Comparison of ENCODE assay signal across 16 mouse cellular contexts in the genomic region with DNA sequence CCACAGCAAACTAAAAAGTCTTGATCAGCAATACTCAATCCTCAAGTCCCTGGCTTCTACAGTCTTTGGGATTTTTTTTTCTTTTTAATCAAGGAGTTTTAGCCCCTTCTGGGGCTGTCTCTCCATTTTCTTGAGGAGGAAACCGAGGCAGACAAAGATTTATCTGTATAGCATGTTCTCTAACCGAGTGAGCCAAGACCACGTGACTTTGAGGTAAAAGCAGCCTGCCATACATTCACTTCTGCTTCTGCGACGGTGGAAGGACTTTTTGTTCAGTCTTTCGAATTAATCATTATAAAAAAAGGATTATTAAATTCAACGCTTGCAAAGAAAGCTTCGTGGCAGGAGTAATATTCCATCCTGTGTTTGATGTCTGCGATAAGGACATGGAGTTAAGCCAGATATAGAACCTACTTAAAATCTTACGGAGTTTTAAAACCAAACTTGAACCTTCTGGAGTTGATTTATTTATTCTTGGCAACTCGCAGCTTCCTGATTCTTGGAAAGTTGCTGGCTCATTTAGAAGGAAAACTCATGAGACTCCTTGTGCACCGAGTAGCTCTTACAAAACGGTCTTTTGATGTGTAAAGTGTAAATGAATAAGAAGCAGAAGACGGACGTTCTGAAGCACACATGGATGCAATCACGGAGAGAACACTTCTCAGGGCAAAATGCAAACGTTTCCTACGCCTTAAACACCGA.
DNase-seq lines count a peak whose midpoint lies in the region; ATAC-seq and TF ChIP-seq lines count a peak whose summit lies in the region.
"Had no signal": no experiment of that assay in that cellular context is flagged by ENCODE, and none has a peak within 500 bp of the region (broad histone marks: within the 10 kb centered on the region; RNA-seq: fewer than 3 reads in every experiment).

No protein-coding gene starts in this region.

- H3K4me3 ChIP-seq in forebrain, postnatal 0 days (ENCODE audit: low read depth, low read length): no peak overlapping the region
- H3K4me3 ChIP-seq in forebrain, embryonic 12.5 days (replicated peaks): no peak overlapping the region
- H3K4me3 ChIP-seq in lung, postnatal 0 days (ENCODE audit: low read depth, low read length): no peak overlapping the region
- H3K4me3 ChIP-seq in lung, adult 2 months (replicated peaks; ENCODE audit: extremely low read depth, low read depth, low read length): no peak overlapping the region
- peak overlapping the region; percentile 9; the same call in 1 of the 2 replicates for H3K4me3 ChIP-seq in limb, embryonic 15.5 days
- H3K4me3 ChIP-seq: hindbrain, embryonic 13.5 days; liver, embryonic 15.5 days; myocyte had no signal

- no peak overlapping the region for H3K9ac ChIP-seq in forebrain, postnatal 0 days
- no peak overlapping the region for H3K9ac ChIP-seq in forebrain, embryonic 12.5 days
- no peak overlapping the region for H3K9ac ChIP-seq in lung, postnatal 0 days (replicated peaks; ENCODE audit: low read depth)
- no peak overlapping the region for H3K9ac ChIP-seq in limb, embryonic 15.5 days
- H3K9ac ChIP-seq: hindbrain, embryonic 13.5 days; liver, embryonic 15.5 days had no signal

- TF ChIP-seq POLR2A in lung, adult 2 months (IDR thresholded peaks at IDR 0.05; ENCODE audit: borderline replicate concordance, extremely low read depth, low read depth, low read length): no peak
- TF ChIP-seq POLR2A in brain, embryonic 14.5 days (IDR thresholded peaks at IDR 0.05; ENCODE audit: borderline replicate concordance, extremely low read depth, insufficient read depth, insufficient read length, poor library complexity, severe bottlenecking): no peak

- TF ChIP-seq EP300 in lung, postnatal 0 days (IDR thresholded peaks at IDR 0.05): peak; percentile 51; the same call in 1 of the 2 replicates

- no peak for ATAC-seq in forebrain, postnatal 0 days
- ATAC-seq in forebrain, embryonic 12.5 days (ENCODE audit: low FRiP score): no peak
- peak; percentile 47 for ATAC-seq in lung, postnatal 0 days
- 0 out of 2 replicates have a peak, but pooled peaks have one; percentile 56 for ATAC-seq in limb, embryonic 15.5 days (ENCODE audit: insufficient number of reproducible peaks, low FRiP score, low TSS enrichment, low read depth)

- DNase-seq in forebrain, postnatal 0 days: peak; percentile 35
- DNase-seq in lung, postnatal 0 days (ENCODE audit: low spot score): peak; percentile 74
- DNase-seq in lung, adult 2 months: no peak
- DNase-seq in brain, embryonic 14.5 days (ENCODE audit: low read depth): peak; percentile 19
- no peak for DNase-seq in frontal cortex, postnatal 10 days (ENCODE audit: low spot score in 2 of 2)
- DNase-seq in cerebellum, adult 18-20 months: no peak
- DNase-seq: B cell, adult 2 months; cerebellum, postnatal 36 days; gastrocnemius, postnatal 10 days; kidney, adult 8-10 months had no signal

- no peaks in the 10 kb centered on the region for H3K36me3 ChIP-seq in forebrain, postnatal 0 days (ENCODE audit: insufficient read depth)
- H3K36me3 ChIP-seq in forebrain, embryonic 12.5 days (replicated peaks): no peaks in the 10 kb centered on the region
- no peaks in the 10 kb centered on the region for H3K36me3 ChIP-seq in lung, postnatal 0 days (ENCODE audit: insufficient read depth, low read length)
- H3K36me3 ChIP-seq in limb, embryonic 15.5 days: no peaks in the 10 kb centered on the region
- H3K36me3 ChIP-seq: hindbrain, embryonic 13.5 days; liver, embryonic 15.5 days had no signal

- TF ChIP-seq CTCF in forebrain, postnatal 0 days (IDR thresholded peaks at IDR 0.05; ENCODE audit: low read depth): no peak
- TF ChIP-seq CTCF in lung, postnatal 0 days (IDR thresholded peaks at IDR 0.05): no peak
- no peak for TF ChIP-seq CTCF in lung, adult 2 months (IDR thresholded peaks at IDR 0.05; ENCODE audit: insufficient read depth, low read length)
- TF ChIP-seq CTCF in brain, embryonic 14.5 days (IDR thresholded peaks at IDR 0.05; ENCODE audit: borderline replicate concordance, extremely low read depth, insufficient read depth, insufficient read length): no peak

- WGBS in forebrain, postnatal 0 days: 42% methylated on average over 19 of the region's 19 CpGs
- WGBS in forebrain, embryonic 12.5 days: 78% methylated on average over 19 of the region's 19 CpGs
- WGBS in lung, postnatal 0 days: 24% methylated on average over 19 of the region's 19 CpGs
- WGBS in lung, adult 2 months: 35% methylated on average over 19 of the region's 19 CpGs
- 28% methylated on average over 19 of the region's 19 CpGs for WGBS in limb, embryonic 15.5 days

- no peaks in the 10 kb centered on the region for H3K27me3 ChIP-seq in forebrain, postnatal 0 days (ENCODE audit: insufficient read depth, low read length)
- no peaks in the 10 kb centered on the region for H3K27me3 ChIP-seq in forebrain, embryonic 12.5 days
- H3K27me3 ChIP-seq in lung, postnatal 0 days (replicated peaks; ENCODE audit: insufficient read depth, low read length): no peaks in the 10 kb centered on the region
- no peaks in the 10 kb centered on the region for H3K27me3 ChIP-seq in limb, embryonic 15.5 days
- H3K27me3 ChIP-seq: hindbrain, embryonic 13.5 days; liver, embryonic 15.5 days had no signal

- H3K4me2 ChIP-seq in forebrain, postnatal 0 days (ENCODE audit: low read depth): no peak overlapping the region
- no peak overlapping the region for H3K4me2 ChIP-seq in forebrain, embryonic 12.5 days
- H3K4me2 ChIP-seq in lung, postnatal 0 days (replicated peaks; ENCODE audit: low read depth, low read length): peak overlapping the region; percentile 34
- peak overlapping the region; percentile 12 for H3K4me2 ChIP-seq in limb, embryonic 15.5 days
- H3K4me2 ChIP-seq: heart, embryonic 11.5 days; hindbrain, embryonic 13.5 days; liver, embryonic 15.5 days had no signal

- H3K4me1 ChIP-seq in forebrain, postnatal 0 days (ENCODE audit: insufficient read depth): 0 out of 2 replicates have a peak, but pooled peaks cover 19% of the 10 kb centered on the region
- H3K4me1 ChIP-seq in forebrain, embryonic 12.5 days: 0 out of 2 replicates have a peak, but pooled peaks cover 5% of the 10 kb centered on the region
- H3K4me1 ChIP-seq in lung, postnatal 0 days (ENCODE audit: insufficient read depth, low read depth, low read length): no peaks in the 10 kb centered on the region; the same call in 1 of the 2 replicates
- no peaks in the 10 kb centered on the region; the same call in 1 of the 2 replicates for H3K4me1 ChIP-seq in lung, adult 2 months (ENCODE audit: control insufficient read depth, insufficient read depth, low read length)
- H3K4me1 ChIP-seq in limb, embryonic 15.5 days: peaks cover 31% of the 10 kb centered on the region
- H3K4me1 ChIP-seq: liver, embryonic 15.5 days had no signal

- no peaks in the 10 kb centered on the region for H3K9me3 ChIP-seq in forebrain, postnatal 0 days (ENCODE audit: low read length)
- no peaks in the 10 kb centered on the region for H3K9me3 ChIP-seq in forebrain, embryonic 12.5 days
- no peaks in the 10 kb centered on the region for H3K9me3 ChIP-seq in lung, postnatal 0 days (ENCODE audit: low read length)
- H3K9me3 ChIP-seq in limb, embryonic 15.5 days: no peaks in the 10 kb centered on the region
- H3K9me3 ChIP-seq: hindbrain, embryonic 13.5 days; liver, embryonic 15.5 days had no signal

- no peak overlapping the region for H3K27ac ChIP-seq in forebrain, postnatal 0 days (ENCODE audit: low read depth, low read length)
- no peak overlapping the region for H3K27ac ChIP-seq in forebrain, embryonic 12.5 days
- no peak overlapping the region for H3K27ac ChIP-seq in lung, postnatal 0 days (ENCODE audit: low read length)
- peak overlapping the region; percentile 48; the same call in 1 of the 2 replicates for H3K27ac ChIP-seq in limb, embryonic 15.5 days
- H3K27ac ChIP-seq: hindbrain, embryonic 13.5 days; liver, embryonic 15.5 days had no signal

Comparison
In these comparisons a context has a peak if more than half of its experiments do, and no peak if none do; other contexts are left out.
1. DNase-seq: peak in forebrain, postnatal 0 days (single experiment), lung, postnatal 0 days (single experiment) and brain, embryonic 14.5 days (single experiment); none in lung, adult 2 months (single experiment), frontal cortex, postnatal 10 days (0 of 2) and cerebellum, adult 18-20 months (0 of 2).
2. ATAC-seq: peak in lung, postnatal 0 days (single experiment) and limb, embryonic 15.5 days (single experiment); none in forebrain, postnatal 0 days (single experiment) and forebrain, embryonic 12.5 days (single experiment).
3. H3K4me2 ChIP-seq: peak in lung, postnatal 0 days (single experiment) and limb, embryonic 15.5 days (single experiment); none in forebrain, postnatal 0 days (single experiment) and forebrain, embryonic 12.5 days (single experiment).